ENCODE assay signal across 22 mouse cellular contexts in the genomic region with DNA sequence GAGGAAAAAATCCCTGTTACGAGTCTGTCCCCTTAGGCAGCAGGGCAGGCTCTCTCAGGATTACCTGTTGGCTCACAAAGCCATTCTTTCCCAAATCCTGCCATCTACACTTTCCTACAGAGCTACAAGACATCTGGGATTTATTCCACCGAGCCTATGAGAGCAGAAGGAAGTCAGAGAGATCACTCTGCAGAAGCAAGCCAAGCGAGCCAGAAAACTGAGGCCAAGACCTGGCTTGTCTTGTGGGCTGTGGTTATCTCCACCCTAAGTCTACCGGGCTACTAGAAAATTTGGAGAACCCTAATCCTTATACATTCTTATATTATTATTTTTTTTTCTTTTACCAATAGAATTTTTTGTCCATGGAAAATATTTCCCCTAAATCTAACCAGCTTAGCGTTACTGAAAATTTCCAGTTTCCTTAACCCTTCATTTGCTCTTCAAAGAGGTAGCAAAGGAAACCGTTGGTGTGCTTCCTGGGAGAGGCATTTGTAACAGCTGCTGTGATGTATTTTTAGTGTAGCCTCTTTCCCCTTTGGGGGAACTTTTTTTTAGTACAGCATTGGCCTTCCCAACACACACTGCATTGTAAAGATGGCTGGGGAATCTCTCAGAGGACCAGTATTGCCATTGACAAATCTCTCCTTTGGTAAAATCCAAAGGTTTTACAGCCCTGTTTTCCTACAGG.
DNase-seq lines count a peak whose midpoint lies in the region; ATAC-seq and TF ChIP-seq lines count a peak whose summit lies in the region.
"Had no signal": no experiment of that assay in that cellular context is flagged by ENCODE, and none has a peak within 500 bp of the region (broad histone marks: within the 10 kb centered on the region; RNA-seq: fewer than 3 reads in every experiment).

No protein-coding gene starts in this region.

- H3K4me3 ChIP-seq in gastrocnemius, adult 2 months: no peak overlapping the region
- H3K4me3 ChIP-seq in heart, postnatal 0 days (ENCODE audit: low read depth, low read length): no peak overlapping the region
- no peak overlapping the region for H3K4me3 ChIP-seq in embryonic facial prominence, embryonic 15.5 days (replicated peaks)
- H3K4me3 ChIP-seq: erythroblast, embryonic 14.5 days; forebrain, embryonic 12.5 days; left cerebral cortex, adult 2 months; midbrain, embryonic 10.5 days had no signal

- intact Hi-C loops in gastrocnemius, adult 2 months (cut with DNase I): no loop called here

- no peak for ATAC-seq in heart, postnatal 0 days (ENCODE audit: insufficient read depth, low read depth)
- no peak for ATAC-seq in embryonic facial prominence, embryonic 15.5 days (ENCODE audit: insufficient number of reproducible peaks, low FRiP score, low TSS enrichment, low read depth)
- ATAC-seq: CD4-positive, CD25-positive, alpha-beta regulatory T cell, adult 4 months; inflammation-experienced regulatory T-cells, adult 6 months had no signal

- H3K9me3 ChIP-seq in heart, postnatal 0 days (replicated peaks; ENCODE audit: control insufficient read depth, low read length): no peaks in the 10 kb centered on the region
- no peaks in the 10 kb centered on the region for H3K9me3 ChIP-seq in embryonic facial prominence, embryonic 15.5 days (replicated peaks)
- H3K9me3 ChIP-seq: forebrain, embryonic 12.5 days; midbrain, embryonic 10.5 days had no signal

- no peaks in the 10 kb centered on the region for H3K36me3 ChIP-seq in heart, postnatal 0 days (replicated peaks; ENCODE audit: control insufficient read depth, insufficient read depth, low read length)
- H3K36me3 ChIP-seq in embryonic facial prominence, embryonic 15.5 days: no peaks in the 10 kb centered on the region
- H3K36me3 ChIP-seq: forebrain, embryonic 12.5 days; midbrain, embryonic 10.5 days had no signal

- no peak for TF ChIP-seq CTCF in gastrocnemius, adult 2 months (IDR thresholded peaks at IDR 0.05)
- no peak for TF ChIP-seq CTCF in heart, postnatal 0 days (IDR thresholded peaks at IDR 0.05; ENCODE audit: low read depth)

- no peaks in the 10 kb centered on the region for H3K27me3 ChIP-seq in heart, postnatal 0 days (ENCODE audit: control insufficient read depth, insufficient read depth, low read length)
- H3K27me3 ChIP-seq in embryonic facial prominence, embryonic 15.5 days: no peaks in the 10 kb centered on the region
- H3K27me3 ChIP-seq: forebrain, embryonic 12.5 days had no signal

- H3K27ac ChIP-seq in gastrocnemius, adult 2 months: peak overlapping the region; percentile 75
- peak overlapping the region; percentile 46 for H3K27ac ChIP-seq in heart, postnatal 0 days (ENCODE audit: low read depth)
- H3K27ac ChIP-seq in embryonic facial prominence, embryonic 15.5 days (replicated peaks): peak overlapping the region; percentile 48; the same call in 1 of the 2 replicates
- H3K27ac ChIP-seq: forebrain, embryonic 12.5 days; hindbrain, embryonic 14.5 days; left cerebral cortex, adult 2 months; midbrain, embryonic 10.5 days had no signal

- peaks cover 12% of the 10 kb centered on the region for H3K4me1 ChIP-seq in heart, postnatal 0 days (ENCODE audit: control insufficient read depth, insufficient read depth)
- peaks cover 4% of the 10 kb centered on the region; the same call in 1 of the 2 replicates for H3K4me1 ChIP-seq in embryonic facial prominence, embryonic 15.5 days

- H3K4me2 ChIP-seq in heart, postnatal 0 days (ENCODE audit: low read depth, low read length): no peak overlapping the region
- H3K4me2 ChIP-seq in embryonic facial prominence, embryonic 15.5 days (replicated peaks): no peak overlapping the region
- H3K4me2 ChIP-seq: forebrain, embryonic 12.5 days; hindbrain, embryonic 14.5 days had no signal

- 53% methylated on average over 6 of the region's 6 CpGs for WGBS in heart, postnatal 0 days
- WGBS in embryonic facial prominence, embryonic 15.5 days: 32% methylated on average over 6 of the region's 6 CpGs

- peak; percentile 43 for DNase-seq in gastrocnemius, adult 2 months
- no peak for DNase-seq in gastrocnemius, adult 8-10 months (ENCODE audit: low spot score in 2 of 2)
- no peak for DNase-seq in heart, postnatal 0 days (ENCODE audit: low spot score)
- DNase-seq in heart, adult 9 months (ENCODE audit: low spot score in 2 of 2): no peak
- DNase-seq in thymus, postnatal 25 days: peak; percentile 14
- no peak for DNase-seq in spleen, postnatal 4 days (ENCODE audit: low spot score in 2 of 2)
- DNase-seq: adrenal gland, postnatal 36 days; cerebellum, adult 9-11 months; heart, postnatal 4 days; kidney, adult 18-20 months; kidney, postnatal 4 days; lung, adult 18-20 months; lung, postnatal 10 days; right cerebral cortex, postnatal 14 days had no signal

- H3K9ac ChIP-seq in heart, postnatal 0 days (replicated peaks; ENCODE audit: low read depth, low read length): no peak overlapping the region
- no peak overlapping the region for H3K9ac ChIP-seq in embryonic facial prominence, embryonic 15.5 days
- H3K9ac ChIP-seq: forebrain, embryonic 12.5 days; hindbrain, embryonic 14.5 days had no signal

- no peak for TF ChIP-seq EP300 in heart, postnatal 0 days (IDR thresholded peaks at IDR 0.05; ENCODE audit: low read depth)

Comparison
In these comparisons a context has a peak if more than half of its experiments do, and no peak if none do; other contexts are left out.
1. DNase-seq: peak in gastrocnemius, adult 2 months (single experiment) and thymus, postnatal 25 days (single experiment); none in gastrocnemius, adult 8-10 months (0 of 2), heart, postnatal 0 days (single experiment), heart, adult 9 months (0 of 2) and spleen, postnatal 4 days (0 of 2).
2. Peak in every context shown above with its lines, with median percentiles within 50 percentile points of each other: H3K27ac ChIP-seq.